Mouse (Mus musculus) thymus, adult 2 months (tissue): Measurements from ENCODE around the gene Klf11.

Experiments
- CTCF ChIP-seq: fragments of 200-500 bp; IDR thresholded peaks from 2 replicates; pipeline ENCODE4 v1.5.1; 2012; ENCODE audit warnings: mild to moderate bottlenecking, control low read depth, low read length, moderate library complexity, borderline replicate concordance; ENCODE audit not compliant: control insufficient read depth, poor library complexity, insufficient read depth; ENCODE audit errors: extremely low read depth
- POLR2A ChIP-seq: fragments of 200-500 bp; IDR thresholded peaks from 2 replicates; pipeline ENCODE4 v1.6.1; 2012; ENCODE audit warnings: mild to moderate bottlenecking, low read length, control low read depth, moderate library complexity; ENCODE audit not compliant: control insufficient read depth, poor library complexity, insufficient read depth; ENCODE audit errors: extremely low read depth

DNA sequence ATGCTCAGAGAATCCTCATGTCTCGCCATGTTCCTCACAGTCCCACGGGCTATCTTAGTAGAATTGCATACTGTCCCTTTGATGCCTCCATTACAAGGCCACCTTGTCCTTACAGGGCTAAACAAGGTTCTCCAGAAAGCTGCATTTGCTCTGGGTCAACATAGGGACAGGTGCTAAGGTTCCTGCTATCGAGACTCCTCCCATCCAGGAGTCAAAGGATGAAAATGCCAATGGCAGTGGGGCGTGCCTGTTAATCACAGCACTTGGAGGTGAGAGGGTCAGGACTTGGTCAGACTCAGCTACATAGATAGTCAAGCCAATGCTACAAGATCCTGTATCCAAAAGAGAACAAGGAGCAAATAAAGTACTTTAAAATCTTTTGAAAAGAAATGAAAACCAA, 31.6 kb upstream of the Klf11 start:
- no peak for TF ChIP-seq CTCF
- TF ChIP-seq POLR2A: no peak
